ENCODE assay signal across 9 mouse cellular contexts in genomic region chr2:133550238-133550682, GRCm38 (mm10). TPM values are rescaled to one million over a fixed set of nuclear protein-coding genes. Genes with fewer than 3 reads are reported as not detected.
DNase-seq lines count a peak whose midpoint lies in the region; ATAC-seq and TF ChIP-seq lines count a peak whose summit lies in the region.
"Had no signal": no experiment of that assay in that cellular context is flagged by ENCODE, and none has a peak within 500 bp of the region (broad histone marks: within the 10 kb centered on the region; RNA-seq: fewer than 3 reads in every experiment).

No protein-coding gene starts in this region.

- H3K27ac ChIP-seq in heart, embryonic 12.5 days (ENCODE audit: poor library complexity, severe bottlenecking): no peak overlapping the region
- H3K27ac ChIP-seq in cortical plate, adult 2 months (ENCODE audit: insufficient read depth, low read length): no peak overlapping the region
- H3K27ac ChIP-seq in layer of hippocampus, adult 2 months: no peak overlapping the region
- H3K27ac ChIP-seq in lung, embryonic 14.5 days (ENCODE audit: low read depth): no peak overlapping the region

- H3K9ac ChIP-seq in heart, embryonic 12.5 days: no peak overlapping the region
- H3K9ac ChIP-seq in lung, embryonic 14.5 days: no peak overlapping the region

- no peak overlapping the region for H3K4me2 ChIP-seq in heart, embryonic 12.5 days
- H3K4me2 ChIP-seq in lung, embryonic 14.5 days: no peak overlapping the region

- no peak for TF ChIP-seq POLR2A in cortical plate, adult 2 months (IDR thresholded peaks at IDR 0.05; ENCODE audit: extremely low read depth, insufficient read depth, low read length)

- no peaks in the 10 kb centered on the region for H3K36me3 ChIP-seq in heart, embryonic 12.5 days
- H3K36me3 ChIP-seq in lung, embryonic 14.5 days (ENCODE audit: insufficient read depth): no peaks in the 10 kb centered on the region

- peaks cover 13% of the 10 kb centered on the region; the same call in 1 of the 2 replicates for H3K4me1 ChIP-seq in heart, embryonic 12.5 days (replicated peaks)
- H3K4me1 ChIP-seq in cortical plate, adult 2 months (ENCODE audit: control insufficient read depth, insufficient read depth, low read length): no peaks in the 10 kb centered on the region
- H3K4me1 ChIP-seq in lung, embryonic 14.5 days (ENCODE audit: insufficient read depth): no peaks in the 10 kb centered on the region

- whole genome bisulfite sequencing in heart, embryonic 12.5 days: 25% methylated on average over 4 of the region's 4 CpGs
- WGBS in lung, embryonic 14.5 days: 18% methylated on average over 4 of the region's 4 CpGs

- peak; percentile 68 for TF ChIP-seq CTCF in cortical plate, adult 2 months (IDR thresholded peaks at IDR 0.05; ENCODE audit: extremely low read depth, insufficient read depth, low read length)
- TF ChIP-seq CTCF in layer of hippocampus, adult 2 months (conservative IDR thresholded peaks at IDR 0.05): peak; percentile 92
- peak; percentile 80 for TF ChIP-seq CTCF in lung, embryonic 14.5 days (IDR thresholded peaks at IDR 0.05; ENCODE audit: low read depth)

- no peak overlapping the region for H3K4me3 ChIP-seq in heart, embryonic 12.5 days
- H3K4me3 ChIP-seq in cortical plate, adult 2 months (ENCODE audit: insufficient read depth, low read length): no peak overlapping the region
- no peak overlapping the region for H3K4me3 ChIP-seq in layer of hippocampus, adult 2 months
- no peak overlapping the region for H3K4me3 ChIP-seq in lung, embryonic 14.5 days (ENCODE audit: low read depth, low read length)

- peaks cover 23% of the 10 kb centered on the region; the same call in 1 of the 2 replicates for H3K27me3 ChIP-seq in heart, embryonic 12.5 days (replicated peaks)
- H3K27me3 ChIP-seq in lung, embryonic 14.5 days (ENCODE audit: insufficient read depth, low read length): peaks cover 31% of the 10 kb centered on the region

- H3K9me3 ChIP-seq in heart, embryonic 12.5 days (replicated peaks): no peaks in the 10 kb centered on the region
- H3K9me3 ChIP-seq in lung, embryonic 14.5 days (ENCODE audit: low read depth, low read length): no peaks in the 10 kb centered on the region

- peak; percentile 70 to 83 for DNase-seq in heart, adult 18-20 months
- peak; percentile 76 for DNase-seq in Muller cell, postnatal 12 days (ENCODE audit: inconsistent ontology term)
- peak; percentile 37 to 75 for DNase-seq in heart, adult 9 months (ENCODE audit: low spot score in 2 of 2)
- DNase-seq in layer of hippocampus, adult 2 months (ENCODE audit: low spot score in 2 of 2): peak; percentile 58 to 77
- DNase-seq in lung, embryonic 14.5 days: peak; percentile 94
- peak; percentile 39 to 52 for DNase-seq in right cerebral cortex, postnatal 36 days (ENCODE audit: low spot score in 2 of 2)

- ATAC-seq in heart, embryonic 12.5 days (ENCODE audit: insufficient number of reproducible peaks, low FRiP score): no peak
- no peak for ATAC-seq in lung, embryonic 14.5 days (ENCODE audit: insufficient read depth)

RNA-seq across cellular contexts. Expression of gene Bmp2, which starts 1.7 kb away (rescaled TPM):
- total RNA-seq in heart, adult 18-20 months (2021): 1 to 10 TPM; 1.3 to 1.5 TPM
- polyA plus RNA-seq in heart, embryonic 12.5 days (2016; fragmentation: Nextera tagmentation; extraction: Ambion mirVana): 23.5 and 25.8 TPM in 2 replicates
- 1.5 and 2.0 TPM in 2 replicates for polyA plus RNA-seq in cortical plate, adult 2 months (2012; rRNA removed)
- total RNA-seq in layer of hippocampus, adult 2 months (2021): 1 to 10 TPM; 1.7 to 2.0 TPM
- 3.2 TPM in 2 replicates for polyA plus RNA-seq in lung, embryonic 14.5 days (2014; fragmentation: Nextera tagmentation; extraction: Ambion mirVana)
- total RNA-seq: neutrophil, adult 5-6 weeks had no signal
